Mouse (Mus musculus): ENCODE results near the gene Ptk6. TPM values are rescaled to one million over a fixed set of nuclear protein-coding genes. Genes with fewer than 3 reads are reported as not detected.

Ptk6 gene
- total and polyA plus RNA-seq, 3 experiments: 0.22 TPM; not detected in 2

DNA sequence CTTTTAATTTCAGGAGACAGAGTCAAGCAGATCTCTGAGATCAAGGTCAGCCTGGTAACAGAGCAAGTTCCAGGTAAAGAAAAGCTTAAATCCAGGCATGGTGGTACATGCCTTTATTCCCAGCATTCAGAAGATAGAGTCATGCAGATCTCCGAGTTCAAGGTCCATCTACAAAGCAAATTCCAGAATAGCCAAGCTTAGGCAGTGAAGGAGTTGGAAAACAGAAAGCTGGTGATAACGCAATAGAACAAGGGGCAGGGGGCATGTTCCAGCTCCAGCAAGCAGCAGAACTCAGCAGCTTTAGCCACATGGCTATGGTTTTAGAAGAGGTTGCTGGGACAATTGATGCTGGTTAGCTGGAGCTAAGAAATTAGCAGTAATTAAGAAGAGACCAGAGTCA is 22.4 kb upstream of the Ptk6 start:
- no peak for ATAC-seq (ENCODE audit: extremely low read depth, insufficient number of reproducible peaks, low FRiP score, poor library complexity, severe bottlenecking)
- Histone ChIP-seq H3K4me3 (ENCODE audit: low read depth, low read length) (no peak overlapping the region), H3K27me3 (ENCODE audit: insufficient read depth, low read length) (peaks cover 11% of the 10 kb centered on the region; the same call in 1 of the 2 replicates), H3K9me3 (replicated peaks) (no peaks in the 10 kb centered on the region), H3K4me1 (ENCODE audit: insufficient read depth, low read depth, low read length) (no peaks in the 10 kb centered on the region), H3K36me3 (replicated peaks) (peaks cover 38% of the 10 kb centered on the region)
- no peak for DNase-seq (ENCODE audit: low spot score)
- no peak for TF ChIP-seq CTCF (IDR thresholded peaks at IDR 0.05; ENCODE audit: low read depth, low read length)
- no peak for TF ChIP-seq GATA1 (IDR thresholded peaks at IDR 0.05; ENCODE audit: borderline replicate concordance, low read length)
- TF ChIP-seq GATA2 (IDR thresholded peaks at IDR 0.05; ENCODE audit: borderline replicate concordance, low read depth, low read length): no peak
- TF ChIP-seq TAL1 (conservative IDR thresholded peaks at IDR 0.05; ENCODE audit: low read depth, low read length): no peak
- TF ChIP-seq POLR2AphosphoS5 (IDR thresholded peaks at IDR 0.05; ENCODE audit: insufficient replicate concordance, low read depth, low read length): no peak

DNA sequence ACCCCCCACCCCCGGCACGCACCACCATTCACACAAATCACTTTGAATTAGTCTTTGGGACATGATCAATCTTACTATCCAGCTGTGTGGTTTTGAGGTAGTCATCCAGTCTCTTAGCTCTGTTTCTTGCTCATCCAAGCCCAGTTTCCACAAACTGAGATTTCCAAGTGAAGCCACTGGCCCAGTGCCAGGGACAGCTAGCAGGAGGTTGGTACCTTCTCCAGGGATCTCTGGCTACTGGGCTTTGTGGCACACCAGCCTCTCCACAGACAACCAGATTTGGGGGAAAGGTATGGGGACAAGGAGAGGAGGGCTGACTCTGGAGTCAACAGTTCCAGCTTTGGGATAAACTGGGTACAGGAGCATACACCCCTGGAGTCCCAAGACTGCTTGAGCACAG is 17.8 kb upstream of the Ptk6 start:
- no peak for ATAC-seq (ENCODE audit: extremely low read depth, insufficient number of reproducible peaks, low FRiP score, poor library complexity, severe bottlenecking)
- Histone ChIP-seq H3K4me3 (ENCODE audit: low read depth, low read length) (no peak overlapping the region), H3K36me3 (replicated peaks) (no peaks in the 10 kb centered on the region), H3K27me3 (ENCODE audit: insufficient read depth, low read length) (peaks cover 17% of the 10 kb centered on the region), H3K9me3 (replicated peaks) (no peaks in the 10 kb centered on the region), H3K4me1 (ENCODE audit: insufficient read depth, low read depth, low read length) (no peaks in the 10 kb centered on the region)
- TF ChIP-seq TAL1 (conservative IDR thresholded peaks at IDR 0.05; ENCODE audit: low read depth, low read length) (no peak), POLR2AphosphoS5 (IDR thresholded peaks at IDR 0.05; ENCODE audit: insufficient replicate concordance, low read depth, low read length) (no peak), CTCF (IDR thresholded peaks at IDR 0.05; ENCODE audit: low read depth, low read length) (no peak), GATA2 (IDR thresholded peaks at IDR 0.05; ENCODE audit: borderline replicate concordance, low read depth, low read length) (no peak), GATA1 (IDR thresholded peaks at IDR 0.05; ENCODE audit: borderline replicate concordance, low read length) (no peak)
- DNase-seq (ENCODE audit: low spot score): no peak

DNA sequence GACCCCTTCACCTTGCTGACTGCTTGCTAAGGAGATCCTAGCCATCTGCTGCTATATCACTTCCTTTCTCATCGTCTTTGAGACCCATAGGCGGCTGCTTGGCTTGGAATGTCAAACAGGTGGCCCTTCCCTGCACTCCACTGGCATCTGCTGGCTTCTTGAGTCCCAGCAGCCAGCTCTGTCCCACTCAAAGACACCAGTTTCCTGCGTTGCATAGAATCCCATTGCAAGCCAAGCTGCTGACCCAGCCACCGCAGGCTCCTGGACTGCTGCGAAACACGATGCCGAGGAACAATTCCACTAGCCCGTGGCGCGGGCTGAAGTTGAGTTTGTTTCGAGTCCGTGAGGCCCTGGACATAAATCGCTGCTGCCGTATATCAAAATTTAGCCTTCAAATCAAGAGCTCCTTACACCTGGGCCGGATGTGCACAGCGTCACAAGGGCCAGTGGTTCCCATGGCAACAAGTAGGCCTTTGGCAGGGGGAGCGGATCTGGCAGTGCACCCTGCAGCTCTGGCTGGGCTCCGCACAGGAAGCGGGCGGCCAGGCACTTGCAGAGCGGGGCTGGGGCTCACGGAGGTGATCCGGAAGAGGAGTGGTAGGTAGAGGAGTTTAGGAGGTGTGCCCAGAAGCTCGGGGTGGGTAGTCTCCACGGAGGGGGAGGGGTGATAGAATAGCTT is 17.1 kb upstream of the Ptk6 start, which contains the start of gene Fndc11:
Gene Fndc11 (plus strand): TSS at position 476 of the 679 bp plus-strand sequence.
- DNase-seq (ENCODE audit: low spot score) (no peak), ATAC-seq (ENCODE audit: extremely low read depth, insufficient number of reproducible peaks, low FRiP score, poor library complexity, severe bottlenecking) (no peak)
- H3K27me3 ChIP-seq (ENCODE audit: insufficient read depth, low read length): peaks cover 19% of the 10 kb centered on the region
- H3K4me1 ChIP-seq (ENCODE audit: insufficient read depth, low read depth, low read length): no peaks in the 10 kb centered on the region
- no peaks in the 10 kb centered on the region for H3K9me3 ChIP-seq (replicated peaks)
- H3K36me3 ChIP-seq (replicated peaks): no peaks in the 10 kb centered on the region
- TF ChIP-seq GATA1 (IDR thresholded peaks at IDR 0.05; ENCODE audit: borderline replicate concordance, low read length) (no peak), POLR2AphosphoS5 (IDR thresholded peaks at IDR 0.05; ENCODE audit: insufficient replicate concordance, low read depth, low read length) (no peak)
- H3K4me3 ChIP-seq (ENCODE audit: low read depth, low read length): no peak within 1 kb of the TSS

DNA sequence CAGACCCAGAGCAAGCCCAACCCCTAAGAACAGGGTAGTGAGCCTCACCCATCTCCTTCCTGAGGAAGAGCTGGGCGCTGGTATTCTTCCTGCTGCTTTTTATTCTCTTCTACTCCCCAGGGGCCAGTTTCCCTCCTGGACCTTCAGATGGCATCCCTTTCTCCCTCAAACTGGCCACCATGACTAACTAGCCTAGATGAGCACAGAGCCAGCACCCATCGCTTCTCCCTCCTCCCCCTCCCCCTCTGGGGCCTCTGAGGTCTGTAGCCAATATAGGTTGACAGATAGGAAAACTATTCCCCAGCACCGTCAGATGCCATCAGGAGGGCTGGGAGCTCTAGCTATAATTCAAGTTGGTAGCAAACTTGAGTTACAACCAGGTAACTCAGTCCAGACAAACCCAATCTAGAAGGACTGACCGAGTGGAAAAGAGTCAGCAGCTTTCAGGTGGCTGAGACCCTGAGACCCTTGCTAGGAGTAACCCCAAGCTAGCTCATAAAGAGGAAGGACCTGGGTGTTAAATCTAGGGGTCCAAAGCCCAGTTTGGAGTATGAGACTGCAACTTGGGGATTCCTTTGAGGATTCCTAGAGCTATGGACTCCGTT is 16.4 kb upstream of the Ptk6 start:
- H3K4me3 ChIP-seq (ENCODE audit: low read depth, low read length): no peak overlapping the region
- no peak for DNase-seq (ENCODE audit: low spot score)
- peaks cover 23% of the 10 kb centered on the region for H3K27me3 ChIP-seq (ENCODE audit: insufficient read depth, low read length)
- H3K4me1 ChIP-seq (ENCODE audit: insufficient read depth, low read depth, low read length): no peaks in the 10 kb centered on the region
- no peaks in the 10 kb centered on the region for H3K36me3 ChIP-seq (replicated peaks)
- ATAC-seq (ENCODE audit: extremely low read depth, insufficient number of reproducible peaks, low FRiP score, poor library complexity, severe bottlenecking): no peak
- TF ChIP-seq GATA1 (IDR thresholded peaks at IDR 0.05; ENCODE audit: borderline replicate concordance, low read length): no peak
- no peak for TF ChIP-seq TAL1 (conservative IDR thresholded peaks at IDR 0.05; ENCODE audit: low read depth, low read length)
- TF ChIP-seq CTCF (IDR thresholded peaks at IDR 0.05; ENCODE audit: low read depth, low read length): no peak
- TF ChIP-seq GATA2 (IDR thresholded peaks at IDR 0.05; ENCODE audit: borderline replicate concordance, low read depth, low read length): no peak
- no peak for TF ChIP-seq POLR2AphosphoS5 (IDR thresholded peaks at IDR 0.05; ENCODE audit: insufficient replicate concordance, low read depth, low read length)
- no peaks in the 10 kb centered on the region for H3K9me3 ChIP-seq (replicated peaks)

DNA sequence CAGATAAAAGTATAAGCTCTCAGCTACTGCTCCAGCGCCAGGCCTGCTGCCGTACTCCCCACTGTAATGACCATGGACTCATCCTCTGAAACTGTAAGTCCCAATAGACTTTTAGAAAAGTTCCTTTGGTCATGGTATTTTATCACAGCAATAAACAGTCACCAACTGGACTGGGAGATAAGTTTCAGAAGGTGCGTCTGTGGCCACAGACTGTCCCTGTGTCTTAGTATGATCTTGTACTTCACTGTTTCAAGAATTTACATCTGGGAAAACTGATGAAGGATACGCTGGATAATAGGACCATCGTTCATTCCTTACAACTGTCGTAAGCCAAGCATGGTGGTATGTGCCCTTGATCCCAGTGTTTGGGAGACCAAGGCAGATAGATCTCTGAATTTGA is 13.4 kb upstream of the Ptk6 start:
- Histone ChIP-seq H3K4me3 (ENCODE audit: low read depth, low read length) (no peak overlapping the region), H3K36me3 (replicated peaks) (no peaks in the 10 kb centered on the region), H3K27me3 (ENCODE audit: insufficient read depth, low read length) (peaks cover 40% of the 10 kb centered on the region), H3K9me3 (replicated peaks) (no peaks in the 10 kb centered on the region), H3K4me1 (ENCODE audit: insufficient read depth, low read depth, low read length) (no peaks in the 10 kb centered on the region)
- ATAC-seq (ENCODE audit: extremely low read depth, insufficient number of reproducible peaks, low FRiP score, poor library complexity, severe bottlenecking) (no peak), DNase-seq (ENCODE audit: low spot score) (no peak)
- TF ChIP-seq TAL1 (conservative IDR thresholded peaks at IDR 0.05; ENCODE audit: low read depth, low read length) (no peak), CTCF (IDR thresholded peaks at IDR 0.05; ENCODE audit: low read depth, low read length) (no peak), GATA2 (IDR thresholded peaks at IDR 0.05; ENCODE audit: borderline replicate concordance, low read depth, low read length) (no peak), GATA1 (IDR thresholded peaks at IDR 0.05; ENCODE audit: borderline replicate concordance, low read length) (no peak)

DNA sequence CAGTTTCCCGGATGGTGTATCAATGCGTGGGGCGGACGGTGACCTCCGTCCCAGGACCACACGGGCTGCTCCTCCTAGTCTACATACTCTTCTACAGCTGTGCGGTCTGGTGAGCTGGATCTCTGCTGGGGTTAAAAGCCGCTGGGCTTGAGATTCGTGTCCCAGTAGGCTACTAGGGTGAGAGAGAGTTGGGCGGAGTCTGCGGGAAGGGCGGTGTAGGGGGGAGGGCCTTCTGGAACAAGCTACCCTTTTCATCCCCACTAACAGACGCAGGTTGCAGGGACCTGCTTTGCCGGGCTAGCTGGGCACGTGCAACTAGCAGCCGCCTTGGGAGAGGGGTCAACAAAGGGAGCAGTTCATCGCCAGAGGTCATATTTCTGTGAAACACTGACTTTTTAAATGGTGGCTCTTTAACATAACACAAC is 10.4 kb upstream of the Ptk6 start, which contains the start of gene Srms:
Gene Srms (minus strand): TSS at position 165 of the 425 bp plus-strand sequence.
- Histone ChIP-seq H3K9me3 (replicated peaks) (no peaks in the 10 kb centered on the region), H3K4me1 (ENCODE audit: insufficient read depth, low read depth, low read length) (no peaks in the 10 kb centered on the region), H3K4me3 (ENCODE audit: low read depth, low read length) (no peak within 1 kb of the TSS), H3K36me3 (replicated peaks) (no peaks in the 10 kb centered on the region), H3K27me3 (ENCODE audit: insufficient read depth, low read length) (peaks cover 51% of the 10 kb centered on the region)
- ATAC-seq (ENCODE audit: extremely low read depth, insufficient number of reproducible peaks, low FRiP score, poor library complexity, severe bottlenecking): no peak
- TF ChIP-seq CTCF (IDR thresholded peaks at IDR 0.05; ENCODE audit: low read depth, low read length) (no peak), GATA1 (IDR thresholded peaks at IDR 0.05; ENCODE audit: borderline replicate concordance, low read length) (no peak)
- no peak for DNase-seq (ENCODE audit: low spot score)

All from G1E (cell line).